17 mouse cellular contexts compared by ENCODE assay signal in genomic region chr19:55788905-55789295, GRCm38 (mm10). TPM values are rescaled to one million over a fixed set of nuclear protein-coding genes. Genes with fewer than 3 reads are reported as not detected.
DNase-seq lines count a peak whose midpoint lies in the region; ATAC-seq lines count a peak whose summit lies in the region.
"Had no signal": no experiment of that assay in that cellular context is flagged by ENCODE, and none has a peak within 500 bp of the region (broad histone marks: within the 10 kb centered on the region; RNA-seq: fewer than 3 reads in every experiment).

No protein-coding gene starts in this region.

- peak; percentile 93 for DNase-seq in heart, adult 11 months
- DNase-seq in heart, postnatal 4 days, result no peak
- DNase-seq in hindbrain, embryonic 14.5 days (ENCODE audit: low spot score), result no peak
- DNase-seq in midbrain, embryonic 14.5 days, result no peak
- no peak for DNase-seq in spleen, adult 18-20 months
- DNase-seq: adrenal gland, postnatal 10 days; cerebellum, adult 11-12 months; cerebellum, postnatal 36 days; layer of hippocampus, postnatal 36 days; liver; liver, postnatal 0 days; lung, postnatal 36 days; thymus, postnatal 4 days had no signal

- WGBS in hindbrain, embryonic 12.5 days, result 30% methylated on average over 5 of the region's 5 CpGs
- 33% methylated on average over 5 of the region's 5 CpGs for WGBS in hindbrain, embryonic 14.5 days
- 59% methylated on average over 5 of the region's 5 CpGs for WGBS in embryonic facial prominence, embryonic 13.5 days
- 49% methylated on average over 5 of the region's 5 CpGs for WGBS in midbrain, embryonic 14.5 days

- H3K4me3 ChIP-seq in hindbrain, embryonic 12.5 days, result no peak overlapping the region
- no peak overlapping the region for H3K4me3 ChIP-seq in hindbrain, embryonic 14.5 days (replicated peaks; ENCODE audit: low read length)
- H3K4me3 ChIP-seq in embryonic facial prominence, embryonic 13.5 days, result no peak overlapping the region
- H3K4me3 ChIP-seq in midbrain, embryonic 14.5 days (replicated peaks; ENCODE audit: low read depth, low read length), result no peak overlapping the region
- H3K4me3 ChIP-seq: neural tube, embryonic 12.5 days had no signal

- H3K27me3 ChIP-seq in hindbrain, embryonic 12.5 days, result no peaks in the 10 kb centered on the region
- no peaks in the 10 kb centered on the region for H3K27me3 ChIP-seq in hindbrain, embryonic 14.5 days (ENCODE audit: control insufficient read depth, insufficient read depth, low read length)
- H3K27me3 ChIP-seq in embryonic facial prominence, embryonic 13.5 days, result no peaks in the 10 kb centered on the region
- H3K27me3 ChIP-seq in midbrain, embryonic 14.5 days (ENCODE audit: control insufficient read depth, insufficient read depth, low read length), result no peaks in the 10 kb centered on the region
- H3K27me3 ChIP-seq: neural tube, embryonic 12.5 days had no signal

- ATAC-seq in hindbrain, embryonic 12.5 days (ENCODE audit: low FRiP score), result 0 out of 2 replicates have a peak, but pooled peaks have one; percentile 9
- no peak for ATAC-seq in hindbrain, embryonic 14.5 days (ENCODE audit: low FRiP score)
- ATAC-seq in embryonic facial prominence, embryonic 13.5 days (ENCODE audit: insufficient number of reproducible peaks, insufficient read depth, low FRiP score, low TSS enrichment, low read depth), result no peak
- no peak for ATAC-seq in midbrain, embryonic 14.5 days (ENCODE audit: low FRiP score, low TSS enrichment)
- no peak for ATAC-seq in frontal cortex, adult (ENCODE audit: low TSS enrichment)
- ATAC-seq: liver, postnatal 0 days had no signal

- no peak overlapping the region for H3K9ac ChIP-seq in hindbrain, embryonic 12.5 days
- H3K9ac ChIP-seq in hindbrain, embryonic 14.5 days, result no peak overlapping the region
- no peak overlapping the region for H3K9ac ChIP-seq in embryonic facial prominence, embryonic 13.5 days
- no peak overlapping the region for H3K9ac ChIP-seq in midbrain, embryonic 14.5 days (replicated peaks; ENCODE audit: low read length)
- H3K9ac ChIP-seq: liver, postnatal 0 days; neural tube, embryonic 12.5 days had no signal

- no peaks in the 10 kb centered on the region for H3K9me3 ChIP-seq in hindbrain, embryonic 12.5 days (replicated peaks)
- H3K9me3 ChIP-seq in hindbrain, embryonic 14.5 days (ENCODE audit: control insufficient read depth, low read length), result no peaks in the 10 kb centered on the region
- H3K9me3 ChIP-seq in embryonic facial prominence, embryonic 13.5 days, result no peaks in the 10 kb centered on the region
- no peaks in the 10 kb centered on the region for H3K9me3 ChIP-seq in midbrain, embryonic 14.5 days (ENCODE audit: control insufficient read depth, low read length)
- H3K9me3 ChIP-seq: neural tube, embryonic 12.5 days had no signal

- H3K4me2 ChIP-seq in hindbrain, embryonic 12.5 days (replicated peaks), result no peak overlapping the region
- H3K4me2 ChIP-seq in hindbrain, embryonic 14.5 days (replicated peaks), result no peak overlapping the region
- H3K4me2 ChIP-seq in embryonic facial prominence, embryonic 13.5 days, result no peak overlapping the region
- H3K4me2 ChIP-seq in midbrain, embryonic 14.5 days (ENCODE audit: low read length), result no peak overlapping the region

- H3K36me3 ChIP-seq in hindbrain, embryonic 12.5 days, result no peaks in the 10 kb centered on the region
- no peaks in the 10 kb centered on the region for H3K36me3 ChIP-seq in hindbrain, embryonic 14.5 days (replicated peaks; ENCODE audit: control insufficient read depth, insufficient read depth)
- H3K36me3 ChIP-seq in embryonic facial prominence, embryonic 13.5 days, result peaks cover 25% of the 10 kb centered on the region
- no peaks in the 10 kb centered on the region for H3K36me3 ChIP-seq in midbrain, embryonic 14.5 days (ENCODE audit: control insufficient read depth, insufficient read depth, low read length)
- H3K36me3 ChIP-seq: neural tube, embryonic 12.5 days had no signal

- H3K27ac ChIP-seq in hindbrain, embryonic 12.5 days, result peak overlapping the region; percentile 64; the same call in 1 of the 2 replicates
- H3K27ac ChIP-seq in hindbrain, embryonic 14.5 days, result no peak overlapping the region
- 0 out of 2 replicates have a peak overlapping the region, but pooled peaks have one; percentile 5 for H3K27ac ChIP-seq in embryonic facial prominence, embryonic 13.5 days
- H3K27ac ChIP-seq in midbrain, embryonic 14.5 days (replicated peaks; ENCODE audit: low read depth, low read length), result peak overlapping the region; percentile 60; the same call in 1 of the 2 replicates
- H3K27ac ChIP-seq: neural tube, embryonic 12.5 days had no signal

- H3K4me1 ChIP-seq in hindbrain, embryonic 12.5 days, result peaks cover 20% of the 10 kb centered on the region
- peaks cover 8% of the 10 kb centered on the region; the same call in 1 of the 2 replicates for H3K4me1 ChIP-seq in hindbrain, embryonic 14.5 days (replicated peaks; ENCODE audit: control insufficient read depth, insufficient read depth, low read length)
- peaks cover 33% of the 10 kb centered on the region for H3K4me1 ChIP-seq in embryonic facial prominence, embryonic 13.5 days
- peaks cover 23% of the 10 kb centered on the region for H3K4me1 ChIP-seq in midbrain, embryonic 14.5 days (ENCODE audit: control insufficient read depth, insufficient read depth, low read length)

RNA-seq across cellular contexts. Expression of gene Tcf7l2, which starts 47.3 kb away (rescaled TPM):
- total RNA-seq in heart, postnatal 4 days (2021), result 10 to 100 TPM; 24.6 to 28.6 TPM
- polyA plus RNA-seq in hindbrain, embryonic 12.5 days (2016; fragmentation: Nextera tagmentation; extraction: Ambion mirVana), result 78.0 and 81.6 TPM in 2 replicates
- polyA plus RNA-seq in hindbrain, embryonic 14.5 days (2014; fragmentation: Nextera tagmentation; extraction: Ambion mirVana), result 24.0 and 38.1 TPM in 2 replicates
- 142 and 157 TPM in 2 replicates for polyA plus RNA-seq in embryonic facial prominence, embryonic 13.5 days (2015; fragmentation: Nextera tagmentation; extraction: Ambion mirVana)
- polyA plus RNA-seq in midbrain, embryonic 14.5 days (2014; fragmentation: Nextera tagmentation; extraction: Ambion mirVana), result 720 and 768 TPM in 2 replicates
